Mouse (Mus musculus) NIH3T3 (cell line): ENCODE measurements at regions not wholly inside any gene's neighbourhood (a gene's known extent, or its start where the extent isn't known, plus 50 kb on each side); places are given as distances from the start of the nearest gene placed in this dataset.

Experiments
- DNase-seq: peaks from one replicate; pipeline ENCODE4 v3.0.0-alpha.2; 2012; ENCODE audit warnings: low read depth

- no peak for DNase-seq
Observed at GRCm38 (mm10) chr14:99712624-99713023, 414.1 kb downstream of the Klf5 start.

- no peak for DNase-seq
Observed at GRCm38 (mm10) chr14:99713069-99713830, 414.8 kb downstream of the Klf5 start.

GRCm38 (mm10) chr14:99733474-99734199 is 435.1 kb downstream of the Klf5 start:
- no peak for DNase-seq

- no peak for DNase-seq
Observed at GRCm38 (mm10) chr14:99734200-99734567, 435.7 kb downstream of the Klf5 start.

- no peak for DNase-seq
Observed at GRCm38 (mm10) chr14:99743625-99744297, 445.3 kb downstream of the Klf5 start.

- peak; percentile 71 for DNase-seq
Observed at GRCm38 (mm10) chr14:99745209-99745608, 446.7 kb downstream of the Klf5 start.

- no peak for DNase-seq
Observed at GRCm38 (mm10) chr14:99748166-99748565, 449.7 kb downstream of the Klf5 start.

GRCm38 (mm10) chr14:99749308-99750305 is 451.1 kb downstream of the Klf5 start:
- no peak for DNase-seq

- DNase-seq: no peak
Observed at GRCm38 (mm10) chr14:99758045-99758444, 459.6 kb downstream of the Klf5 start.

GRCm38 (mm10) chr14:99763336-99763735 is 464.8 kb downstream of the Klf5 start:
- no peak for DNase-seq

- DNase-seq: no peak
Observed at GRCm38 (mm10) chr14:99771009-99771408, 472.5 kb downstream of the Klf5 start.

GRCm38 (mm10) chr14:99772774-99773423 is 474.4 kb downstream of the Klf5 start:
- no peak for DNase-seq

- no peak for DNase-seq
Observed at GRCm38 (mm10) chr14:99778477-99778876, 480.0 kb downstream of the Klf5 start.

GRCm38 (mm10) chr14:99778957-99779356 is 480.5 kb downstream of the Klf5 start:
- DNase-seq: no peak

GRCm38 (mm10) chr14:99783646-99784045 is 485.2 kb downstream of the Klf5 start:
- DNase-seq: no peak

GRCm38 (mm10) chr14:99785106-99785505 is 486.6 kb downstream of the Klf5 start:
- DNase-seq: no peak

- DNase-seq: no peak
Observed at GRCm38 (mm10) chr14:99786367-99786766, 487.9 kb downstream of the Klf5 start.

- no peak for DNase-seq
Observed at GRCm38 (mm10) chr14:99788185-99788584, 489.7 kb downstream of the Klf5 start.

- DNase-seq: no peak
Observed at GRCm38 (mm10) chr14:99796293-99796692, 488.2 kb downstream of the Klf12 start.

GRCm38 (mm10) chr14:99806052-99806451 is 478.4 kb downstream of the Klf12 start:
- no peak for DNase-seq

GRCm38 (mm10) chr14:99806599-99806998 is 477.9 kb downstream of the Klf12 start:
- DNase-seq: peak; percentile 3
